Mouse (Mus musculus): Measurements from ENCODE around the gene Kncn. TPM values are rescaled to one million over a fixed set of nuclear protein-coding genes. Genes with fewer than 3 reads are reported as not detected.

The Kncn gene
- total and polyA plus RNA-seq, 2 experiments from 2014 or later: 0.11 to 0.25 TPM

DNA sequence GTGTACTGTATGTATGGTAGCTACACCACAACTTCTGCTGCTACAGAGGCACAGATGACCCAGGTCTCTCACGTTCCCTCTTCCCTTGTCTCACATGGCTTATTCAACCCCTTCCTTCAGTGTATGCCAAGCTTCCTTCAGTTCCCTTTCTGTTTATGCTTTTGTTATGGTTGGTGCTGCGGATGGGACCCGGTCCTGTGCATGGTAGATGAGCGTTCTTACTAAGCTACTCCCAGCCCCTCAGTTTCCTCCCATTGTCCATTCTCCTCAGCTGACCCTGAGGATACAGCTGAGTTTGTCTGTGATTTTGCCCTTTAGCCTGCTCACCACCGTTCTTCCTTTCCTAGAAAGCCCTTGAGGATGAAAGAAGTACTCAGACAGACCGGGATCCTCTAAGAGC lies 32.6 kb upstream of the Kncn start:
- 83% methylated on average over 6 of the region's 6 CpGs for WGBS

DNA sequence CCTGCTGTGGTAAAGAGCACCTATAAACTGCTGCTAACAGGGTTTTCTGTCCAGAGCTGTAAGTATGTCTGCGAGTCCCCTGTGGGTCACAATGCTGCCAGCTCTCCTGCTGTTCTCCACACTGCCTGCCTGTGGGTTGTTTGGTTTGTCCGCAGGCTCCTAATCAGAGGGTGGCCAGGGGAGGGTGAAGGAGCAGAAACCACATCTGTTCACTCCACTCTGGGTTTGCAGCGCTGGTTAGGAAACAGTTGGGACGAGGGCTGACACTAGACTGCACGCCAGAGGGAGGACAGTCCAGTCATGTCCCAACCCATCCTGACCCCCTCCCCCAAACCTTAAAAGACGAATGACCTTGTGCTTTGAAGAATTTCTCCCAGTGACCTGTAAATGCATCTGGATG lies 29.1 kb upstream of the Kncn start:
- DNase-seq (ENCODE audit: low spot score) (no peak), ATAC-seq (ENCODE audit: low FRiP score) (no peak)

More for the DNA sequence above, 32.6 kb upstream of the Kncn start:
- Histone ChIP-seq H3K27ac (ENCODE audit: low read depth, low read length) (no peak overlapping the region), H3K36me3 (ENCODE audit: insufficient read depth, low read length) (peaks cover 5% of the 10 kb centered on the region; the same call in 1 of the 2 replicates), H3K9ac (replicated peaks; ENCODE audit: low read length, poor library complexity, severe bottlenecking) (no peak overlapping the region), H3K4me3 (ENCODE audit: low read depth, low read length) (no peak overlapping the region), H3K9me3 (ENCODE audit: low read length) (no peaks in the 10 kb centered on the region), H3K4me2 (ENCODE audit: low read depth, low read length, poor library complexity, severe bottlenecking) (no peak overlapping the region), H3K4me1 (ENCODE audit: insufficient read depth, low read length) (peaks cover 5% of the 10 kb centered on the region; the same call in 1 of the 2 replicates), H3K27me3 (ENCODE audit: insufficient read depth, low read length) (no peaks in the 10 kb centered on the region)
- ATAC-seq (ENCODE audit: low FRiP score) (no peak), DNase-seq (ENCODE audit: low spot score) (no peak)
- TF ChIP-seq CTCF (IDR thresholded peaks at IDR 0.05): no peak

DNA sequence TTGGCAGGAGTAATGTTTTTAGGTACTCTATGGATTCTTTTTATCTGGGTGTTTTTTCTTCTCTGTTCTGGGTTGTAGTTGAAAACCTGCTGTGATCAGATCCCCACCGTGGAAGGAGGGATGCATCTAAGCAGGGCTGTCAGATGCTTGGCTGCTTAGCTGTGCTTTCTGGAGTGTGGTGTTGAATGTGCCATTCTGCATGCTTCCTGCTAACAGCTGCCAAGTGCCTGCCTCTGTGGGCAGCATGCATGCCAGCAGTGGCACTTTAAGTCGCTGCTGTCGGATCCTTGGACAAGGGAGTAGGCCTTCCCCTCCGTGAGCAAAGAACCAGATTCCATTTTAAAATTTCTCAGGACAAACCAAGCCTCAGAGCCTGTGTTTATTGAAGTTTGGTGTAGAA lies 28.6 kb upstream of the Kncn start:
- no peaks in the 10 kb centered on the region for H3K27me3 ChIP-seq (ENCODE audit: insufficient read depth, low read length)
- WGBS: 13% methylated on average over 4 of the region's 4 CpGs
- peak; percentile 69 for DNase-seq (ENCODE audit: low spot score)
- ATAC-seq (ENCODE audit: low FRiP score): 0 out of 2 replicates have a peak, but pooled peaks have one; percentile 48
- H3K4me3 ChIP-seq (ENCODE audit: low read depth, low read length): no peak overlapping the region
- H3K4me1 ChIP-seq (ENCODE audit: insufficient read depth, low read length): peaks cover 5% of the 10 kb centered on the region; the same call in 1 of the 2 replicates
- no peaks in the 10 kb centered on the region for H3K9me3 ChIP-seq (ENCODE audit: low read length)
- peaks cover 6% of the 10 kb centered on the region; the same call in 1 of the 2 replicates for H3K36me3 ChIP-seq (ENCODE audit: insufficient read depth, low read length)
- TF ChIP-seq CTCF (IDR thresholded peaks at IDR 0.05): no peak
- H3K9ac ChIP-seq (replicated peaks; ENCODE audit: low read length, poor library complexity, severe bottlenecking): 0 out of 2 replicates have a peak overlapping the region, but pooled peaks have one; percentile 1
- H3K27ac ChIP-seq (ENCODE audit: low read depth, low read length): peak overlapping the region; percentile 65; the same call in 1 of the 2 replicates
- H3K4me2 ChIP-seq (ENCODE audit: low read depth, low read length, poor library complexity, severe bottlenecking): no peak overlapping the region

More for the DNA sequence above, 29.1 kb upstream of the Kncn start:
- H3K9me3 ChIP-seq (ENCODE audit: low read length): no peaks in the 10 kb centered on the region
- 47% methylated on average over 6 of the region's 6 CpGs for WGBS
- H3K27me3 ChIP-seq (ENCODE audit: insufficient read depth, low read length): no peaks in the 10 kb centered on the region
- no peak overlapping the region for H3K4me3 ChIP-seq (ENCODE audit: low read depth, low read length)
- peaks cover 9% of the 10 kb centered on the region; the same call in 1 of the 2 replicates for H3K36me3 ChIP-seq (ENCODE audit: insufficient read depth, low read length)
- H3K4me2 ChIP-seq (ENCODE audit: low read depth, low read length, poor library complexity, severe bottlenecking): no peak overlapping the region
- H3K27ac ChIP-seq (ENCODE audit: low read depth, low read length): peak overlapping the region; percentile 65; the same call in 1 of the 2 replicates
- H3K4me1 ChIP-seq (ENCODE audit: insufficient read depth, low read length): peaks cover 5% of the 10 kb centered on the region; the same call in 1 of the 2 replicates
- H3K9ac ChIP-seq (replicated peaks; ENCODE audit: low read length, poor library complexity, severe bottlenecking): 0 out of 2 replicates have a peak overlapping the region, but pooled peaks have one; percentile 1
- no peak for TF ChIP-seq CTCF (IDR thresholded peaks at IDR 0.05)

DNA sequence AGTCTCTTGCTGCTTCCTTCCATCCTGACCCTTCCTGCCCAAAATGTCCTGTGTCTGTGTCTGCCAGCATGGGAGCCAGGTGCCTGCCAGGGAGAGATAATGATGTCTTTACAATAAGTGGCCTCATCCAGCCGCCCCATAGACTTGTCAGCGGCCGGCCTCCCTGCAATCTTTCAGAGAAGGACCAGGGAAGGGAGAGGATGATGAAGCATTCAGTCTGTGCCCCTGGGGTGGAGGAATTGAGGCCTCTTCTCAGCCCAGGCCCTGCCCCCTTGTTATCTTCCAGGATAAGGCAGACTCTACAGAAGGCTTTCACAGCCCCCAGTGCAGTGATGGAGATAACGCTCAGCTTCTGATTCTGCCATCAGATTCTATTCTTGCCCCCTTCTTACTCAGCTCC lies 27.9 kb upstream of the Kncn start:
- Histone ChIP-seq H3K36me3 (ENCODE audit: insufficient read depth, low read length) (0 out of 2 replicates have a peak, but pooled peaks cover 5% of the 10 kb centered on the region), H3K4me3 (ENCODE audit: low read depth, low read length) (no peak overlapping the region), H3K4me1 (ENCODE audit: insufficient read depth, low read length) (peaks cover 5% of the 10 kb centered on the region; the same call in 1 of the 2 replicates), H3K4me2 (ENCODE audit: low read depth, low read length, poor library complexity, severe bottlenecking) (no peak overlapping the region), H3K9ac (replicated peaks; ENCODE audit: low read length, poor library complexity, severe bottlenecking) (no peak overlapping the region), H3K27me3 (ENCODE audit: insufficient read depth, low read length) (no peaks in the 10 kb centered on the region), H3K9me3 (ENCODE audit: low read length) (no peaks in the 10 kb centered on the region), H3K27ac (ENCODE audit: low read depth, low read length) (peak overlapping the region; percentile 38; the same call in 1 of the 2 replicates)
- ATAC-seq (ENCODE audit: low FRiP score) (no peak), DNase-seq (ENCODE audit: low spot score) (no peak)
- TF ChIP-seq CTCF (IDR thresholded peaks at IDR 0.05): no peak
- 33% methylated on average over 4 of the region's 4 CpGs for WGBS

DNA sequence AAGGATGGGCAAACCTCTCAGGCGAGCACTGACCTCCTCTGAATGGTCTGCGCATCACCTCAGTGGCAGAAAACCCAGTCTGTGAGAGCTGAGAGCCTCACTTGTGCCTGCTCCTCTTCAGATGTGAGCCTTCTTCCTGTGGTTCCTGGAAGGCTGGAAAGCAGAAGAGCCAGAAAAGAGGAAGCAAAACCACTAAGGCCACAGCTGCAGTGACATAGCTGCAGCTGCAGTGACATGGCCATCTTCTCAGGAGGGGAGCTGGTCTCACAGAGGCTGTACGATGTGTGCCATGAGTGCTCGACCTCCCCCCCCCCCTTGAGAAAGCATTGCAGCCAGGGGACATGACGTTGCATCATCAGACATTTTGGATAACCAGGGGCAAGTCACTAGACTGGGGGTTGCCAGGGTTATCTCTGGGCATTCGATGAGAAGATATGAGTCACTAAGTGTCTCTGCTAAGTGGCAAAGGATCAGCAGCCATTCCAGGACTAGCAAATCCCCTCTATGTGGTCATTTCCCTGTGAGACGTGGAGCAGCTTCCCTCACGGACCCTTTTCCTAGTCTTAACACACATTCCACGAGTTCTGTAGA lies 26.8 kb upstream of the Kncn start:
- TF ChIP-seq CTCF (IDR thresholded peaks at IDR 0.05): no peak
- WGBS: 80% methylated on average over 9 of the region's 9 CpGs
- no peak for DNase-seq (ENCODE audit: low spot score)
- no peak overlapping the region for H3K27ac ChIP-seq (ENCODE audit: low read depth, low read length)
- no peak for ATAC-seq (ENCODE audit: low FRiP score)
- H3K27me3 ChIP-seq (ENCODE audit: insufficient read depth, low read length): no peaks in the 10 kb centered on the region
- H3K9me3 ChIP-seq (ENCODE audit: low read length): no peaks in the 10 kb centered on the region
- no peak overlapping the region for H3K9ac ChIP-seq (replicated peaks; ENCODE audit: low read length, poor library complexity, severe bottlenecking)
- H3K4me1 ChIP-seq (ENCODE audit: insufficient read depth, low read length): peaks cover 5% of the 10 kb centered on the region; the same call in 1 of the 2 replicates
- H3K4me2 ChIP-seq (ENCODE audit: low read depth, low read length, poor library complexity, severe bottlenecking): no peak overlapping the region
- H3K4me3 ChIP-seq (ENCODE audit: low read depth, low read length): no peak overlapping the region
- H3K36me3 ChIP-seq (ENCODE audit: insufficient read depth, low read length): peaks cover 5% of the 10 kb centered on the region; the same call in 1 of the 2 replicates

DNA sequence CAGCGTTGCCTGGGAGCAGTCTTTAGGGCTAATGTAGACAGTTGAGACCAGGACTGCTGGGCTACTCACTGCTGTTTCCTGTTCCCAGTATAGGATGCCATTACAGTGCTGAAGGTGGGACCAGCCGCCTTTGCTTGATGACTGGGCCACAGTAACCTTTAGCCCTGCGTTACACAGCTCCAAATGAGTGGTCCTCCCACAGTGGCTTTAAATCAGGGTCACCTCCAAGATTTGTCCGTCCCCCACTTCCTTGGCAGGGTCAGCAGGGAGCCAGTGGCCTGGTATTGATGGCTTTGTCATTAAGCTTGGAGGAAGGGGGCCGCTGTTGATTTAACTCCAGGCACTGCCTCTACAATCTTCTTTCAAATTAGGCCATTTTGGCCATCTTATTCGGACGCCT lies 20.8 kb upstream of the Kncn start:
- Histone ChIP-seq H3K9ac (replicated peaks; ENCODE audit: low read length, poor library complexity, severe bottlenecking) (no peak overlapping the region), H3K4me1 (ENCODE audit: insufficient read depth, low read length) (no peaks in the 10 kb centered on the region), H3K36me3 (ENCODE audit: insufficient read depth, low read length) (peaks cover 5% of the 10 kb centered on the region), H3K9me3 (ENCODE audit: low read length) (no peaks in the 10 kb centered on the region), H3K4me2 (ENCODE audit: low read depth, low read length, poor library complexity, severe bottlenecking) (no peak overlapping the region), H3K27ac (ENCODE audit: low read depth, low read length) (no peak overlapping the region), H3K4me3 (ENCODE audit: low read depth, low read length) (no peak overlapping the region), H3K27me3 (ENCODE audit: insufficient read depth, low read length) (no peaks in the 10 kb centered on the region)
- DNase-seq (ENCODE audit: low spot score): no peak
- WGBS: 71% methylated on average over 7 of the region's 7 CpGs
- TF ChIP-seq CTCF (IDR thresholded peaks at IDR 0.05): no peak
- ATAC-seq (ENCODE audit: low FRiP score): no peak

Measured in midbrain, postnatal 0 days (tissue).